Mouse (Mus musculus): ENCODE results near the gene Gabpb2.
"Not testable (repeated sequence)": the region's sequence is repeated elsewhere in the genome, so short reads cannot be mapped to it uniquely, and the experiment has no call there.

- not testable (repeated sequence) for TF ChIP-seq POLR2A (IDR thresholded peaks at IDR 0.05; ENCODE audit: borderline replicate concordance, extremely low read depth, insufficient read depth, insufficient read length, poor library complexity, severe bottlenecking); CTCF (IDR thresholded peaks at IDR 0.05; ENCODE audit: borderline replicate concordance, extremely low read depth, insufficient read depth, insufficient read length)
These were observed 85.3 kb downstream of the Gabpb2 start for GRCm38 (mm10) chr3:95132389-95132788.

Measured in brain, embryonic 14.5 days (tissue).